Mouse (Mus musculus): ENCODE data around the gene Upf1. TPM values are rescaled to one million over a fixed set of nuclear protein-coding genes. Genes with fewer than 3 reads are reported as not detected.
A peak's percentile ranks its signal among the peaks of the same experiment; 100 is the strongest.

Upf1 gene
- polyA plus RNA-seq, 1 experiment: 35.4 TPM

- Histone ChIP-seq H3K27me3 (ENCODE audit: control insufficient read depth, insufficient read depth, low read length) (no peaks in the 10 kb centered on the region), H3K4me1 (ENCODE audit: control insufficient read depth, insufficient read depth, low read length) (peaks cover 7% of the 10 kb centered on the region), H3K4me3 (ENCODE audit: control insufficient read depth, low read depth, low read length) (no peak overlapping the region), H3K27ac (ENCODE audit: control insufficient read depth, insufficient read depth, low read depth, low read length) (no peak overlapping the region), H3K36me3 (ENCODE audit: control insufficient read depth, insufficient read depth, low read length) (no peaks in the 10 kb centered on the region)
- TF ChIP-seq POLR2A (IDR thresholded peaks at IDR 0.05; ENCODE audit: control insufficient read depth, low read depth, low read length): no peak
- TF ChIP-seq CTCF (IDR thresholded peaks at IDR 0.05; ENCODE audit: control insufficient read depth, insufficient read depth, insufficient replicate concordance, low read depth, low read length): 0 out of 2 replicates have a peak, but pooled peaks have one; percentile 1
These were observed 29.4 kb downstream of the Upf1 start for GRCm38 (mm10) chr8:70323716-70324115.

- H3K4me3 ChIP-seq (ENCODE audit: control insufficient read depth, low read depth, low read length): no peak overlapping the region
These were observed 35.2 kb downstream of the Upf1 start for GRCm38 (mm10) chr8:70317872-70318271.

GRCm38 (mm10) chr8:70316511-70317504 lies 36.3 kb downstream of the Upf1 start:
- H3K27ac ChIP-seq (ENCODE audit: control insufficient read depth, insufficient read depth, low read depth, low read length): no peak overlapping the region
- no peaks in the 10 kb centered on the region for H3K36me3 ChIP-seq (ENCODE audit: control insufficient read depth, insufficient read depth, low read length)
- peaks cover 19% of the 10 kb centered on the region for H3K4me1 ChIP-seq (ENCODE audit: control insufficient read depth, insufficient read depth, low read length)
- H3K4me3 ChIP-seq (ENCODE audit: control insufficient read depth, low read depth, low read length): no peak overlapping the region; the same call in 1 of the 2 replicates
- H3K27me3 ChIP-seq (ENCODE audit: control insufficient read depth, insufficient read depth, low read length): no peaks in the 10 kb centered on the region
- TF ChIP-seq POLR2A (IDR thresholded peaks at IDR 0.05; ENCODE audit: control insufficient read depth, low read depth, low read length) (no peak), CTCF (IDR thresholded peaks at IDR 0.05; ENCODE audit: control insufficient read depth, insufficient read depth, insufficient replicate concordance, low read depth, low read length) (no peak)

More at GRCm38 (mm10) chr8:70317872-70318271, 35.2 kb downstream of the Upf1 start:
- no peaks in the 10 kb centered on the region for H3K27me3 ChIP-seq (ENCODE audit: control insufficient read depth, insufficient read depth, low read length)
- no peak overlapping the region for H3K27ac ChIP-seq (ENCODE audit: control insufficient read depth, insufficient read depth, low read depth, low read length)
- TF ChIP-seq CTCF (IDR thresholded peaks at IDR 0.05; ENCODE audit: control insufficient read depth, insufficient read depth, insufficient replicate concordance, low read depth, low read length): no peak
- TF ChIP-seq POLR2A (IDR thresholded peaks at IDR 0.05; ENCODE audit: control insufficient read depth, low read depth, low read length): no peak
- H3K36me3 ChIP-seq (ENCODE audit: control insufficient read depth, insufficient read depth, low read length): no peaks in the 10 kb centered on the region
- peaks cover 19% of the 10 kb centered on the region for H3K4me1 ChIP-seq (ENCODE audit: control insufficient read depth, insufficient read depth, low read length)

GRCm38 (mm10) chr8:70315624-70316510 lies 37.2 kb downstream of the Upf1 start, which contains the start of gene Cers1:
Gene Cers1, plus strand, starts transcription at chr8:70315775.
- no peaks in the 10 kb centered on the region for H3K36me3 ChIP-seq (ENCODE audit: control insufficient read depth, insufficient read depth, low read length)
- H3K27me3 ChIP-seq (ENCODE audit: control insufficient read depth, insufficient read depth, low read length): no peaks in the 10 kb centered on the region
- H3K4me1 ChIP-seq (ENCODE audit: control insufficient read depth, insufficient read depth, low read length): peaks cover 19% of the 10 kb centered on the region
- H3K27ac ChIP-seq (ENCODE audit: control insufficient read depth, insufficient read depth, low read depth, low read length): no peak within 1 kb of the TSS
- TF ChIP-seq CTCF (IDR thresholded peaks at IDR 0.05; ENCODE audit: control insufficient read depth, insufficient read depth, insufficient replicate concordance, low read depth, low read length) (no peak), POLR2A (IDR thresholded peaks at IDR 0.05; ENCODE audit: control insufficient read depth, low read depth, low read length) (no peak)
- peak within 1 kb of the TSS; percentile 82 for H3K4me3 ChIP-seq (ENCODE audit: control insufficient read depth, low read depth, low read length)

GRCm38 (mm10) chr8:70313399-70313798 lies 39.7 kb downstream of the Upf1 start:
- Histone ChIP-seq H3K27ac (ENCODE audit: control insufficient read depth, insufficient read depth, low read depth, low read length) (no peak overlapping the region), H3K4me3 (ENCODE audit: control insufficient read depth, low read depth, low read length) (no peak overlapping the region), H3K27me3 (ENCODE audit: control insufficient read depth, insufficient read depth, low read length) (no peaks in the 10 kb centered on the region), H3K36me3 (ENCODE audit: control insufficient read depth, insufficient read depth, low read length) (no peaks in the 10 kb centered on the region), H3K4me1 (ENCODE audit: control insufficient read depth, insufficient read depth, low read length) (peaks cover 19% of the 10 kb centered on the region)
- no peak for TF ChIP-seq CTCF (IDR thresholded peaks at IDR 0.05; ENCODE audit: control insufficient read depth, insufficient read depth, insufficient replicate concordance, low read depth, low read length)
- TF ChIP-seq POLR2A (IDR thresholded peaks at IDR 0.05; ENCODE audit: control insufficient read depth, low read depth, low read length): no peak

- Histone ChIP-seq H3K27me3 (ENCODE audit: control insufficient read depth, insufficient read depth, low read length) (no peaks in the 10 kb centered on the region), H3K4me3 (ENCODE audit: control insufficient read depth, low read depth, low read length) (no peak overlapping the region), H3K4me1 (ENCODE audit: control insufficient read depth, insufficient read depth, low read length) (no peaks in the 10 kb centered on the region), H3K36me3 (ENCODE audit: control insufficient read depth, insufficient read depth, low read length) (no peaks in the 10 kb centered on the region; the same call in none of the 2 replicates), H3K27ac (ENCODE audit: control insufficient read depth, insufficient read depth, low read depth, low read length) (no peak overlapping the region)
- TF ChIP-seq CTCF (IDR thresholded peaks at IDR 0.05; ENCODE audit: control insufficient read depth, insufficient read depth, insufficient replicate concordance, low read depth, low read length) (peak; percentile 63), POLR2A (IDR thresholded peaks at IDR 0.05; ENCODE audit: control insufficient read depth, low read depth, low read length) (no peak)
These were observed 43.8 kb downstream of the Upf1 start for GRCm38 (mm10) chr8:70309311-70309710.

Data from testis, adult 2 months (tissue).